Mouse (Mus musculus) left cerebral cortex, adult 8-10 months (tissue): ENCODE results near the gene Fam107a. TPM values are rescaled to one million over a fixed set of nuclear protein-coding genes. Genes with fewer than 3 reads are reported as not detected.

Experiments
- DNase-seq, 2 experiments: peaks; one replicate each; pipeline ENCODE4 v3.0.0; 2022; ENCODE audit warnings: low spot score in 2 of 2
- total RNA-seq, 4 experiments: library from RNA; stranded (reverse); gene quantifications; 2 replicates each; pipeline ENCODE4 v1.2.4; 2022

Gene Fam107a
- total RNA-seq, 4 experiments from 2014 or later, result 193 to 269 (median 228) TPM

DNA sequence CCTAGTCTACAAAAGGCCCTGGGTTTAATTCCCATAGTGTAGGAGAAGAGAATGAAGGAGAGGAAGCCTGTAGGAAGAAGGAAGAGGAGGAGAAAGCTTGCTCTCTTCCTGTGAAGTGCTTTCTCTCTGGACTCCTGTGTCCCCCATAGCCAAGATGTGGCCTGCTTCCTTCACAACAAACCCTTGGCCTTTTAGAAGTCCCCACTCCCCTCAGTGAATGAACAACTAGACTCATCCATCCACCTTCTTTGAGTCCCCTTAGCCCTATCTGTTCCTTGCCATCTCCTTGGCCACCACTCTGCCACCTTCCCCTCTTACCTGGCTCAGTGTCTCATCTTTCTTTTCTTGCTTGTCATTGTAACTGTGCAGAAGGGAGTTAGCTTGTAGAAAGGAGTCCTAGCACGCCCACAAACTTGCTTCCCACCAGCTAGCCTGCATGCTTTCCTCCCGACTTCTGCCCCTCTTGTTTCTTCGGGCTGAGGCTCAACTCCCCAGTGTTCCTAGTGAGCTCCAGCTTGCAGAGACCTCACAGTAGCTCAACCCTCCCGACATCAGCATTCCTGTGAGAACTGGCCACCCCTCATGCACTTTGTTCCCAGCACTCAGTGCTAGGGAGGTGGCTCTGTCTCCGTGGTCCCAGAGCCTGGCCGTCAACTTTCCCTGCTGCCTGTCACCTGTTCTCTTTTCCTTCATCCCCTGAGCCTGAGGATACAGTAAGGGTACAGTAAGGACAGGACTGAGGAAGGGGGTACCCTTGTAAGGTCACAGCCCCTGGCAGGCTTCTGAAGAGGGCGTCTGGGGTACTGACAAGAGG is 60.1 kb downstream of the Fam107a start:
- DNase-seq, result no peak

- no peak for DNase-seq
Observed at GRCm38 (mm10) chr14:8256881-8257280, 60.9 kb downstream of the Fam107a start.

DNA sequence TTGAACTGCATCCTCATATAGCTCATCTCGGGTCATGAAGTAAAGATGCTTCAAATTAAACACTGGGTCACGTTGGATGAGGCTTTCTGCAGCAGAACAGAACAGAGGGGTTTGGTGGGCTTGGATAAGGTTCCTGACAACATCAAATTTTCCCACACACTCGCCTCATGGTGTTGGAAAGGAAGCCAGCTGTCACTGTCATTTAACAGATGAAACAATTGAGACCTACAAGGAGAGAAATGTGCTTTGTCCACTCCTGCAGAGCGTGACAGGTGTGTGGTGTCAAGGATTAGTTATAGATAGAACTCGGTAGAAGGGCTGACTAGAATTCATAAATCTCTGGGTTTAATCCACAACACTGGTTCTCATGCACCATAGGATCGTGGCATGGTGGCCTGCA is 61.8 kb downstream of the Fam107a start:
- DNase-seq, result no peak

GRCm38 (mm10) chr14:8255076-8255729 is 62.6 kb downstream of the Fam107a start:
- DNase-seq, result peak in 1 of 2 experiments; percentile 23

- no peak for DNase-seq
Observed at GRCm38 (mm10) chr14:8251330-8251885, 66.4 kb downstream of the Fam107a start.

- DNase-seq, result no peak
Observed at GRCm38 (mm10) chr14:8250141-8250871, 67.5 kb downstream of the Fam107a start.

DNA sequence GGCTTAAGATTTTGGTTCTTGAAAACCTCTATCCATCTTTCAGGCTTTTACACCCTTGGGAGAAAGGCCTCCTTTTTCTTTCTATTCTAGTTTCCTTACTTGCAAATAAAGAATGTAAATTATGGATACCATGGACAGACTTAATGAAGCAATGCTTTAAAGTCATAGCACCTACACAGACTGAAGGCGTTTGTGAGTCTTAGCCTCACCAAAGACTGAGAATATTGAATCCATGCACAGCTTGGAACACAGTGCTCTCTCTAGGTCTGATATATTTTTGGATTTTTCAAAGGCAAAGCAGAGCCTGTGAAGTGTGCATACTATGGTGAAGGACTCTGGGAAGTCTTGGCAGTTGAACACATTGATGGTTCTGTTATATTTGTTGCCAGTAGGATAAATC is 68.6 kb downstream of the Fam107a start:
- no peak for DNase-seq

DNA sequence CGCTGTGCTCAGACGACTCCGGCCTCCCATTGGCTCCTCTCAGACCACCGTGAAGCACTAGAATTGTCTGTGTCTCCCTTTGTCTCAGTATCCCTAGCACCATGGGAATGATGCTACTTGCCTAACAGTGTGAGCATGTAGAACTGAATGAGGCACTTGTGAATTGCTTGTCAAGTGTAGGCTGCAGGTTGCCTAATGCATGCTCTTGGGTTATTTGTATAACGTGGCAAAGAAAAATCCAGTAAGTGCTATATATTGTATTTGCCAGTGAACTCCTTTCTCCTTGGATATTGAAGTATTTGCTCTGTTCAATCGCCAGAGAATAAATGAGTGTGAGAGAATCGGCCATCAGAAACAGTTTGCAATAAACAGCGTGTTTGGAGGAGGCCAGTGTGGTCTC is 70.9 kb downstream of the Fam107a start:
- DNase-seq, result no peak

Other genes starting within 250 kb of the Fam107a start
- gene Rpp14, start 237.7 kb downstream of the Fam107a start, total RNA-seq, result 10 to 100 TPM; 25.1 to 31.7 (median 29.3) TPM
- 10 to 100 TPM; 32.5 to 32.8 (median 32.7) TPM for gene Pxk, start 219.8 kb downstream of the Fam107a start, total RNA-seq
- gene Pdhb, start 145.0 kb downstream of the Fam107a start, total RNA-seq, result 100 to 1,000 TPM; 153 to 174 (median 160) TPM
- gene Kctd6, start 103.9 kb downstream of the Fam107a start, total RNA-seq, result 10 to 100 TPM; 34.4 to 40.6 (median 39.0) TPM
- 1 to 10 TPM in 1 of 4 experiments, under 1 TPM in 1, not detected in 2; 0.84 to 1.4 TPM for gene Acox2, start 58.7 kb downstream of the Fam107a start, total RNA-seq
- gene Oit1, start 60.7 kb upstream of the Fam107a start, total RNA-seq, result not detected